ENCODE assay signal across 21 mouse cellular contexts in genomic region chr6:120945510-120945909, GRCm38 (mm10).
"Had no signal": no experiment of that assay in that cellular context is flagged by ENCODE, and none has a peak within 500 bp of the region (broad histone marks: within the 10 kb centered on the region; RNA-seq: fewer than 3 reads in every experiment).

No protein-coding gene starts in this region.

- H3K9ac ChIP-seq: hindbrain, embryonic 15.5 days; limb, embryonic 12.5 days; limb, embryonic 15.5 days; liver, embryonic 14.5 days; lung, embryonic 15.5 days; midbrain, embryonic 13.5 days; stomach, embryonic 15.5 days had no signal

- DNase-seq: left cerebral cortex, postnatal 4 days; lung, adult 18-20 months; lung, postnatal 10 days; lung, postnatal 36 days; retina, postnatal 1 day; right cerebral cortex, postnatal 25 days; spleen, adult 18-20 months; thymus, postnatal 25 days had no signal

- ATAC-seq: intestine, postnatal 0 days; midbrain, embryonic 13.5 days; midbrain, embryonic 16.5 days had no signal

- H3K9me3 ChIP-seq: hindbrain, embryonic 15.5 days; limb, embryonic 12.5 days; limb, embryonic 15.5 days; lung, embryonic 15.5 days; megakaryocyte, embryonic 14.5 days; midbrain, embryonic 10.5 days; midbrain, embryonic 13.5 days; neural tube, embryonic 13.5 days; stomach, embryonic 15.5 days had no signal

- H3K4me1 ChIP-seq: hindbrain, embryonic 15.5 days; limb, embryonic 12.5 days; limb, embryonic 15.5 days; lung, embryonic 15.5 days; megakaryocyte, embryonic 14.5 days; midbrain, embryonic 10.5 days; midbrain, embryonic 13.5 days; neural tube, embryonic 13.5 days; stomach, embryonic 15.5 days had no signal

- H3K4me3 ChIP-seq: hindbrain, embryonic 15.5 days; limb, embryonic 12.5 days; limb, embryonic 15.5 days; lung, embryonic 15.5 days; megakaryocyte, embryonic 14.5 days; midbrain, embryonic 10.5 days; midbrain, embryonic 13.5 days; myocyte; neural tube, embryonic 13.5 days; stomach, embryonic 15.5 days had no signal

- H3K4me2 ChIP-seq: hindbrain, embryonic 15.5 days; limb, embryonic 12.5 days; limb, embryonic 15.5 days; lung, embryonic 15.5 days; midbrain, embryonic 13.5 days; neural tube, embryonic 13.5 days; stomach, embryonic 15.5 days had no signal

- H3K27ac ChIP-seq: hindbrain, embryonic 15.5 days; limb, embryonic 12.5 days; limb, embryonic 15.5 days; liver, embryonic 14.5 days; lung, embryonic 15.5 days; midbrain, embryonic 10.5 days; midbrain, embryonic 13.5 days; neural tube, embryonic 13.5 days; stomach, embryonic 15.5 days had no signal

- H3K27me3 ChIP-seq: hindbrain, embryonic 15.5 days; limb, embryonic 12.5 days; limb, embryonic 15.5 days; lung, embryonic 15.5 days; midbrain, embryonic 13.5 days; neural tube, embryonic 13.5 days; stomach, embryonic 15.5 days had no signal
